Mouse (Mus musculus) adrenal gland (tissue): ENCODE results near the gene Rsrc1.

Experiments
- intact Hi-C: fragments of 180-260 bp; cut with DNase I; formaldehyde crosslinking; loops from one replicate; pipeline ENCODE4 v1.15.1; 2025

Gene Rsrc1

GRCm38 (mm10) chr3:67267448-67267847, 286.3 kb downstream of the Rsrc1 start:
- intact Hi-C loops, result no loop called here

GRCm38 (mm10) chr3:67279781-67280180, 298.6 kb downstream of the Rsrc1 start:
- intact Hi-C loops, result no loop called here

GRCm38 (mm10) chr3:67280247-67280646, 299.1 kb downstream of the Rsrc1 start:
- intact Hi-C loops, result no loop called here

- intact Hi-C loops, result no loop called here
Measured at GRCm38 (mm10) chr3:67284039-67284438, 302.8 kb downstream of the Rsrc1 start.

- intact Hi-C loops, result no loop called here
Measured at GRCm38 (mm10) chr3:67284848-67285247, 303.7 kb downstream of the Rsrc1 start.

- intact Hi-C loops, result no loop called here
Measured at GRCm38 (mm10) chr3:67288664-67289063, 307.5 kb downstream of the Rsrc1 start.

- intact Hi-C loops, result no loop called here
Measured at GRCm38 (mm10) chr3:67289482-67289881, 308.3 kb downstream of the Rsrc1 start.

GRCm38 (mm10) chr3:67308725-67309124, 327.5 kb downstream of the Rsrc1 start:
- intact Hi-C loops, result no loop called here

GRCm38 (mm10) chr3:67309644-67310311, 328.6 kb downstream of the Rsrc1 start:
- intact Hi-C loops, result no loop called here

- intact Hi-C loops, result no loop called here
Measured at GRCm38 (mm10) chr3:67311436-67311835, 330.2 kb downstream of the Rsrc1 start.

- intact Hi-C loops, result no loop called here
Measured at GRCm38 (mm10) chr3:67322422-67322821, 341.2 kb downstream of the Rsrc1 start.

- intact Hi-C loops, result no loop called here
Measured at GRCm38 (mm10) chr3:67339558-67339957, 358.4 kb downstream of the Rsrc1 start.

GRCm38 (mm10) chr3:67340921-67341320, 359.7 kb downstream of the Rsrc1 start:
- intact Hi-C loops, result no loop called here

- intact Hi-C loops, result no loop called here
Measured at GRCm38 (mm10) chr3:67343004-67343662, 361.9 kb downstream of the Rsrc1 start.

GRCm38 (mm10) chr3:67344599-67344998, 363.4 kb downstream of the Rsrc1 start:
- intact Hi-C loops, result loop anchor here (1.0 to 2.0 kb wide), 2 partner anchors 934 to 1012 kb away; no protein-coding TSS in a partner anchor

- intact Hi-C loops, result no loop called here
Measured at GRCm38 (mm10) chr3:67346674-67347073, 365.5 kb downstream of the Rsrc1 start.

GRCm38 (mm10) chr3:67351406-67352127, 370.4 kb downstream of the Rsrc1 start:
- intact Hi-C loops, result loop anchor here (2.0 to 10.0 kb wide), 2 partner anchors 79 to 213 kb away; partner anchors contain the start of gene Gfm1

GRCm38 (mm10) chr3:67352128-67352762, 371.1 kb downstream of the Rsrc1 start:
- intact Hi-C loops, result loop anchor here (2.0 to 10.0 kb wide), 2 partner anchors 79 to 213 kb away; partner anchors contain the start of gene Gfm1

- intact Hi-C loops, result loop anchor here (2.0 to 10.0 kb wide), 2 partner anchors 78 to 212 kb away; partner anchors contain the start of gene Gfm1
Measured at GRCm38 (mm10) chr3:67352763-67353149, 371.6 kb downstream of the Rsrc1 start.

- intact Hi-C loops, result loop anchor here (10.0 kb wide), 1 partner anchor 206 kb away; no protein-coding TSS in a partner anchor
Measured at GRCm38 (mm10) chr3:67358376-67358775, 377.2 kb downstream of the Rsrc1 start.
